Mouse (Mus musculus): ENCODE data around the gene Ghitm. TPM values are rescaled to one million over a fixed set of nuclear protein-coding genes. Genes with fewer than 3 reads are reported as not detected.

Ghitm gene
- polyA plus RNA-seq (2012): 22.1 and 27.6 TPM in 2 replicates

DNA sequence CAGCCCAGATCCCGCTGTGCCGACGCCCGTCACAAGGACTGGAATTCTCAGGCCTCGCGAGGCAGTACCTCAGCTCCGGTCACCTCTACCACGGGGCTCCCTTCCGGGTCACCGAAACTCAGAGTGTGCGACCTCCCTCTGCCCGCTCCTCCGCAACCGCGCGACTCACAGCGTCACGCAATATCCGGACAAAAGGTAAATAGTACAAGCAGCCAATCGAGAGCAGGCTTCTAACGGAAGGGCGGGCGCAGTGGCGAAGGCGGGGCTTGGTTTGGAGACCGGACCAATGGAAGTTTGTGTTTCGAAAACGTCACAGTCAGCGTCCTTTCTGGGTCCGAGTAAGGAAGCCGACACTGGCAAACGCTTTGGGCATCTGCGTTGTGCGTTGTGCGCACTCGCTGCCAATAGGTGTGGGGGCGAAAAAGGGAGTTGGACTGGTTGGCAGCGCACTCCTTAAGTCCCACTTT, at the start of gene Ghitm:
Gene Ghitm (minus strand): TSS at position 146 of the 467 bp plus-strand sequence.

DNA sequence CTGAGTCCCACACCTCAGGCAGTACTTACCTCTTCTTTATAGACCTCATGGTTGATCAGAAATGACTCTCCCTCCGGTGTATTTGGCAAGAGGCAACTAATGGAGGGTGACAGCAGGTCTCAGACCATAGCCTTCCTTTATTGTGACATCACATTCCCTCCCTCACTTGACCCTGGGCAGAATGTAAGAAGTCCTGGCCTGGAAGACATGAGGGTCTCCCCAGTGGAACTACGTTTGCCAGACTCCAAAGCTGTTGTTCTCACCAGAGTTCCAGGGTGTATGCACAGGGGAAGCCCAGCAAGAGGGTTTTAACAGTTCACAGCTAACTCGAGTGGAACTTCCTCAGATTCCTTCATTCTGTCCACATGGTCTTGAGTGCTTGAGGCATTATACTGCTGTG, 21.1 kb downstream of the Ghitm start, which contains the start of gene 2610528A11Rik:
Gene 2610528A11Rik (minus strand): TSS at position 101 of the 400 bp plus-strand sequence.

DNA sequence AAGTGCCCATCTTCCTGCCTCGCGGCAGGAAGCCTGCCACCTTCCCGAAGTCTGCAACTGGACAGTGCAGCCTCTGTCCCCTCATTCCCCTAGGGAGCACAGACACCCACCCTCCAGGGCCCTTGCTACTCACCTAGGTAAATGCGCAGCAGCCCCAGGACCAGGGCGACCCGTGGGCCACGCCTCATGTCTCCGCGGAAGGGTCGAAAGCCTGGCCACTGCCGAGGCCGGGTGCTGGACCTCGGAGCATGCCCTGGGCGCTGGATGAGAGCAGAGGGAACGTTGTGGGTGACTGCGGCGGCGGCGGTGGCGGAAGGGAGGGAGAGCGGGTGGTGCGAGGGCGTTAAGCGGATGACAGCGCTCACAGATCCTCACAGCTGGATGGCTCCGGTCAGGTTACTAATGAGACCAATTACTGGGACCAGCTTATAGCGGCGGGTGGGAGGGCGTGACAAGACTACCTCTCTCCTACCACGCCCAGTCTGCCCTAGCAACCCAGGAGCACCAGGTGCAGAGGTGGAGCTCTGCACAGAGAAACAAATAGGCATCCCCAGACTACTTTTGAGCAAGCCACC, 37.0 kb downstream of the Ghitm start, which contains the start of gene Cdhr1:
Gene Cdhr1 (minus strand): TSS at position 392 of the 575 bp plus-strand sequence.

Other genes with a start within 250 kb of the Ghitm start
- 0.93 and 1.4 TPM in 2 replicates for gene Ccser2, start 166.5 kb downstream of the Ghitm start, polyA plus RNA-seq (2012)
- gene Rgr, start 86.3 kb downstream of the Ghitm start, polyA plus RNA-seq (2012): not detected in 2 replicates
- not detected in 2 replicates for gene Lrit1, start 80.4 kb downstream of the Ghitm start, polyA plus RNA-seq (2012)
- gene Lrit2, start 67.3 kb downstream of the Ghitm start, polyA plus RNA-seq (2012): not detected in 2 replicates
- gene Cdhr1, start 36.9 kb downstream of the Ghitm start, polyA plus RNA-seq (2012): not detected in 2 replicates
- 0.10 and 0.40 TPM in 2 replicates for gene 2610528A11Rik, start 21.2 kb downstream of the Ghitm start, polyA plus RNA-seq (2012)

All from megakaryocyte-erythroid progenitor cell, adult 5 weeks (primary cell).